Mouse (Mus musculus): Measurements from ENCODE around the gene 4930402F06Rik. TPM values are rescaled to one million over a fixed set of nuclear protein-coding genes. Genes with fewer than 3 reads are reported as not detected.

4930402F06Rik gene
- polyA plus RNA-seq, 1 experiment from 2014 or later, result not detected

GRCm38 (mm10) chr2:35422384-35422783 is 25.4 kb upstream of the 4930402F06Rik start:
- WGBS, result 92% methylated on average over 3 of the region's 3 CpGs
- H3K9ac ChIP-seq (ENCODE audit: low read depth, low read length), result no peak overlapping the region
- H3K27me3 ChIP-seq (replicated peaks; ENCODE audit: control insufficient read depth, insufficient read depth, low read length), result no peaks in the 10 kb centered on the region
- H3K4me3 ChIP-seq (ENCODE audit: low read length), result no peak overlapping the region
- H3K4me1 ChIP-seq (ENCODE audit: control insufficient read depth, insufficient read depth, low read depth, low read length), result no peaks in the 10 kb centered on the region
- ATAC-seq, result no peak
- H3K4me2 ChIP-seq (ENCODE audit: low read length), result no peak overlapping the region
- H3K27ac ChIP-seq (ENCODE audit: low read depth, low read length), result no peak overlapping the region
- peaks cover 8% of the 10 kb centered on the region; the same call in 1 of the 2 replicates for H3K36me3 ChIP-seq (ENCODE audit: control insufficient read depth, insufficient read depth, low read length)
- no peaks in the 10 kb centered on the region for H3K9me3 ChIP-seq (ENCODE audit: control insufficient read depth, low read length)

GRCm38 (mm10) chr2:35420681-35421080 is 23.7 kb upstream of the 4930402F06Rik start:
- WGBS, result 83% methylated on average over 1 of the region's 1 CpGs
- ATAC-seq, result no peak

GRCm38 (mm10) chr2:35419671-35420070 is 22.7 kb upstream of the 4930402F06Rik start:
- no peaks in the 10 kb centered on the region for H3K9me3 ChIP-seq (ENCODE audit: control insufficient read depth, low read length)
- no peak overlapping the region for H3K27ac ChIP-seq (ENCODE audit: low read depth, low read length)
- no peak for ATAC-seq
- WGBS, result 94% methylated on average over 2 of the region's 2 CpGs
- H3K9ac ChIP-seq (ENCODE audit: low read depth, low read length), result no peak overlapping the region
- H3K27me3 ChIP-seq (replicated peaks; ENCODE audit: control insufficient read depth, insufficient read depth, low read length), result no peaks in the 10 kb centered on the region
- H3K36me3 ChIP-seq (ENCODE audit: control insufficient read depth, insufficient read depth, low read length), result peaks cover 8% of the 10 kb centered on the region; the same call in 1 of the 2 replicates
- no peak overlapping the region for H3K4me2 ChIP-seq (ENCODE audit: low read length)
- H3K4me3 ChIP-seq (ENCODE audit: low read length), result no peak overlapping the region
- H3K4me1 ChIP-seq (ENCODE audit: control insufficient read depth, insufficient read depth, low read depth, low read length), result no peaks in the 10 kb centered on the region

More at GRCm38 (mm10) chr2:35420681-35421080, 23.7 kb upstream of the 4930402F06Rik start:
- no peak overlapping the region for H3K4me3 ChIP-seq (ENCODE audit: low read length)
- H3K4me1 ChIP-seq (ENCODE audit: control insufficient read depth, insufficient read depth, low read depth, low read length), result no peaks in the 10 kb centered on the region
- H3K36me3 ChIP-seq (ENCODE audit: control insufficient read depth, insufficient read depth, low read length), result peaks cover 8% of the 10 kb centered on the region; the same call in 1 of the 2 replicates
- H3K27ac ChIP-seq (ENCODE audit: low read depth, low read length), result no peak overlapping the region
- H3K9me3 ChIP-seq (ENCODE audit: control insufficient read depth, low read length), result no peaks in the 10 kb centered on the region
- no peak overlapping the region for H3K9ac ChIP-seq (ENCODE audit: low read depth, low read length)
- H3K27me3 ChIP-seq (replicated peaks; ENCODE audit: control insufficient read depth, insufficient read depth, low read length), result no peaks in the 10 kb centered on the region
- H3K4me2 ChIP-seq (ENCODE audit: low read length), result no peak overlapping the region

- WGBS, result 92% methylated on average over 4 of the region's 4 CpGs
- H3K9ac ChIP-seq (ENCODE audit: low read depth, low read length), result no peak overlapping the region
- no peaks in the 10 kb centered on the region for H3K4me1 ChIP-seq (ENCODE audit: control insufficient read depth, insufficient read depth, low read depth, low read length)
- no peak for ATAC-seq
- H3K36me3 ChIP-seq (ENCODE audit: control insufficient read depth, insufficient read depth, low read length), result peaks cover 8% of the 10 kb centered on the region; the same call in 1 of the 2 replicates
- no peaks in the 10 kb centered on the region for H3K27me3 ChIP-seq (replicated peaks; ENCODE audit: control insufficient read depth, insufficient read depth, low read length)
- no peak overlapping the region for H3K4me2 ChIP-seq (ENCODE audit: low read length)
- no peaks in the 10 kb centered on the region for H3K9me3 ChIP-seq (ENCODE audit: control insufficient read depth, low read length)
- no peak overlapping the region for H3K27ac ChIP-seq (ENCODE audit: low read depth, low read length)
- H3K4me3 ChIP-seq (ENCODE audit: low read length), result no peak overlapping the region
These were observed 22.3 kb upstream of the 4930402F06Rik start for GRCm38 (mm10) chr2:35419243-35419642.

- no peak overlapping the region for H3K4me2 ChIP-seq (ENCODE audit: low read length)
- 100% methylated on average over 1 of the region's 1 CpGs for WGBS
- H3K36me3 ChIP-seq (ENCODE audit: control insufficient read depth, insufficient read depth, low read length), result peaks cover 8% of the 10 kb centered on the region; the same call in 1 of the 2 replicates
- no peak overlapping the region for H3K4me3 ChIP-seq (ENCODE audit: low read length)
- H3K4me1 ChIP-seq (ENCODE audit: control insufficient read depth, insufficient read depth, low read depth, low read length), result no peaks in the 10 kb centered on the region
- no peak for ATAC-seq
- no peaks in the 10 kb centered on the region for H3K27me3 ChIP-seq (replicated peaks; ENCODE audit: control insufficient read depth, insufficient read depth, low read length)
- no peaks in the 10 kb centered on the region for H3K9me3 ChIP-seq (ENCODE audit: control insufficient read depth, low read length)
- no peak overlapping the region for H3K27ac ChIP-seq (ENCODE audit: low read depth, low read length)
- no peak overlapping the region for H3K9ac ChIP-seq (ENCODE audit: low read depth, low read length)
These were observed 20.3 kb upstream of the 4930402F06Rik start for GRCm38 (mm10) chr2:35417231-35417630.

GRCm38 (mm10) chr2:35416473-35416872 is 19.5 kb upstream of the 4930402F06Rik start:
- Histone ChIP-seq H3K4me3 (ENCODE audit: low read length) (no peak overlapping the region), H3K27me3 (replicated peaks; ENCODE audit: control insufficient read depth, insufficient read depth, low read length) (no peaks in the 10 kb centered on the region), H3K36me3 (ENCODE audit: control insufficient read depth, insufficient read depth, low read length) (peaks cover 8% of the 10 kb centered on the region; the same call in 1 of the 2 replicates), H3K4me1 (ENCODE audit: control insufficient read depth, insufficient read depth, low read depth, low read length) (no peaks in the 10 kb centered on the region), H3K9me3 (ENCODE audit: control insufficient read depth, low read length) (no peaks in the 10 kb centered on the region), H3K9ac (ENCODE audit: low read depth, low read length) (no peak overlapping the region), H3K4me2 (ENCODE audit: low read length) (no peak overlapping the region), H3K27ac (ENCODE audit: low read depth, low read length) (no peak overlapping the region)
- no peak for ATAC-seq
- WGBS, result 78% methylated on average over 6 of the region's 6 CpGs

GRCm38 (mm10) chr2:35412810-35413209 is 15.8 kb upstream of the 4930402F06Rik start:
- no peaks in the 10 kb centered on the region for H3K9me3 ChIP-seq (ENCODE audit: control insufficient read depth, low read length)
- no peak overlapping the region for H3K9ac ChIP-seq (ENCODE audit: low read depth, low read length)
- 96% methylated on average over 3 of the region's 3 CpGs for WGBS

GRCm38 (mm10) chr2:35412246-35412645 is 15.3 kb upstream of the 4930402F06Rik start:
- H3K9ac ChIP-seq (ENCODE audit: low read depth, low read length), result no peak overlapping the region
- no peaks in the 10 kb centered on the region for H3K9me3 ChIP-seq (ENCODE audit: control insufficient read depth, low read length)
- no peak overlapping the region for H3K4me3 ChIP-seq (ENCODE audit: low read length)
- H3K4me2 ChIP-seq (ENCODE audit: low read length), result no peak overlapping the region
- 87% methylated on average over 2 of the region's 2 CpGs for WGBS
- ATAC-seq, result no peak
- H3K36me3 ChIP-seq (ENCODE audit: control insufficient read depth, insufficient read depth, low read length), result no peaks in the 10 kb centered on the region
- no peaks in the 10 kb centered on the region for H3K27me3 ChIP-seq (replicated peaks; ENCODE audit: control insufficient read depth, insufficient read depth, low read length)
- no peak overlapping the region for H3K27ac ChIP-seq (ENCODE audit: low read depth, low read length)
- no peaks in the 10 kb centered on the region for H3K4me1 ChIP-seq (ENCODE audit: control insufficient read depth, insufficient read depth, low read depth, low read length)

More at GRCm38 (mm10) chr2:35412810-35413209, 15.8 kb upstream of the 4930402F06Rik start:
- Histone ChIP-seq H3K36me3 (ENCODE audit: control insufficient read depth, insufficient read depth, low read length) (no peaks in the 10 kb centered on the region), H3K27ac (ENCODE audit: low read depth, low read length) (no peak overlapping the region), H3K27me3 (replicated peaks; ENCODE audit: control insufficient read depth, insufficient read depth, low read length) (no peaks in the 10 kb centered on the region), H3K4me3 (ENCODE audit: low read length) (no peak overlapping the region), H3K4me2 (ENCODE audit: low read length) (no peak overlapping the region), H3K4me1 (ENCODE audit: control insufficient read depth, insufficient read depth, low read depth, low read length) (no peaks in the 10 kb centered on the region)
- no peak for ATAC-seq

- 80% methylated on average over 10 of the region's 10 CpGs for WGBS
- no peak for ATAC-seq
- H3K4me3 ChIP-seq (ENCODE audit: low read length), result no peak overlapping the region
- H3K9ac ChIP-seq (ENCODE audit: low read depth, low read length), result no peak overlapping the region
- no peaks in the 10 kb centered on the region for H3K9me3 ChIP-seq (ENCODE audit: control insufficient read depth, low read length)
- no peaks in the 10 kb centered on the region for H3K27me3 ChIP-seq (replicated peaks; ENCODE audit: control insufficient read depth, insufficient read depth, low read length)
- no peaks in the 10 kb centered on the region for H3K4me1 ChIP-seq (ENCODE audit: control insufficient read depth, insufficient read depth, low read depth, low read length)
- H3K4me2 ChIP-seq (ENCODE audit: low read length), result no peak overlapping the region
- H3K36me3 ChIP-seq (ENCODE audit: control insufficient read depth, insufficient read depth, low read length), result no peaks in the 10 kb centered on the region
- H3K27ac ChIP-seq (ENCODE audit: low read depth, low read length), result no peak overlapping the region
These were observed 14.7 kb upstream of the 4930402F06Rik start for GRCm38 (mm10) chr2:35411640-35412190.

Measured in hindbrain, embryonic 16.5 days (tissue).